Mouse (Mus musculus) intestine, embryonic 16.5 days (tissue): ENCODE results near the gene Wdr53. TPM values are rescaled to one million over a fixed set of nuclear protein-coding genes. Genes with fewer than 3 reads are reported as not detected.
A peak's percentile ranks its signal among the peaks of the same experiment; 100 is the strongest.
"Not testable (repeated sequence)": the region's sequence is repeated elsewhere in the genome, so short reads cannot be mapped to it uniquely, and the experiment has no call there.

ENCODE experiments used
- ATAC-seq: fragments of 200-750 bp; cut with Nextera tagmentation; 2 replicates; pipeline ENCODE4 v1.8.0; 2017; ENCODE audit warnings: moderate TSS enrichment, moderate library complexity
- H3K27ac ChIP-seq: fragments of 300-500 bp; sonication (generic); 2 replicates; pipeline ENCODE4 v1.5.1; 2014; ENCODE audit warnings: mild to moderate bottlenecking, low read length
- H3K27me3 ChIP-seq: fragments of 300-500 bp; sonication (generic); replicated peaks from 2 replicates; pipeline ENCODE4 v1.6.1; 2014; ENCODE audit warnings: low read length, control low read depth, mixed read lengths; ENCODE audit not compliant: control insufficient read depth, insufficient read depth
- H3K36me3 ChIP-seq: fragments of 300-500 bp; sonication (generic); 2 replicates; pipeline ENCODE4 v1.6.1; 2014; ENCODE audit warnings: low read length, control low read depth; ENCODE audit not compliant: control insufficient read depth, insufficient read depth
- H3K4me1 ChIP-seq: fragments of 300-500 bp; sonication (generic); 2 replicates; pipeline ENCODE4 v1.6.1; 2014; ENCODE audit warnings: low read length, control low read depth, mixed read lengths; ENCODE audit not compliant: control insufficient read depth, insufficient read depth
- H3K4me2 ChIP-seq: fragments of 300-500 bp; sonication (generic); 2 replicates; pipeline ENCODE4 v1.6.1; 2014; ENCODE audit warnings: low read depth, low read length, control low read depth
- H3K4me3 ChIP-seq: fragments of 300-500 bp; sonication (generic); 2 replicates; pipeline ENCODE4 v1.5.1; 2014; ENCODE audit warnings: mild to moderate bottlenecking, low read length
- H3K9ac ChIP-seq: fragments of 300-500 bp; sonication (generic); 2 replicates; pipeline ENCODE4 v1.6.1; 2014; ENCODE audit warnings: low read depth, low read length
- H3K9me3 ChIP-seq: fragments of 300-500 bp; sonication (generic); 2 replicates; pipeline ENCODE4 v1.6.1; 2016; ENCODE audit warnings: low read length, control low read depth; ENCODE audit not compliant: control insufficient read depth
- WGBS: fragments of 180-500 bp; shearing (Covaris S2); extraction: QIAGEN DNeasy Blood & Tissue Kit; methylation state at CpG from one replicate; pipeline ENCODE4 v1.1.7; 2014; 5-methylcytosine and 5-hydroxymethylcytosine counted together
- polyA plus RNA-seq: library from polyadenylated mRNA; unstranded; fragments of >200 nt; fragmentation: Nextera tagmentation; extraction: Ambion mirVana; gene quantifications from 2 replicates; pipeline ENCODE4 v1.2.1, GENCODE M21; 2015

Wdr53 gene
- polyA plus RNA-seq, 1 experiment from 2014 or later, result 17.6 TPM

GRCm38 (mm10) chr16:32275830-32276229 is 28.8 kb downstream of the Wdr53 start:
- no peak for ATAC-seq
- WGBS, result 77% methylated on average over 1 of the region's 1 CpGs
- 0 out of 2 replicates have a peak, but pooled peaks cover 7% of the 10 kb centered on the region for H3K9me3 ChIP-seq
- no peak overlapping the region for H3K4me2 ChIP-seq
- H3K36me3 ChIP-seq, result peaks cover 7% of the 10 kb centered on the region
- peaks cover 3% of the 10 kb centered on the region for H3K4me1 ChIP-seq
- H3K9ac ChIP-seq, result no peak overlapping the region
- no peak overlapping the region for H3K27ac ChIP-seq
- no peaks in the 10 kb centered on the region for H3K27me3 ChIP-seq
- no peak overlapping the region for H3K4me3 ChIP-seq

GRCm38 (mm10) chr16:32277308-32278256 is 30.6 kb downstream of the Wdr53 start, which contains the start of gene Rnf168:
Gene Rnf168 (plus strand): TSS chr16:32277459.
- Histone ChIP-seq H3K4me2 (peak within 1 kb of the TSS; percentile 70), H3K36me3 (peaks cover 7% of the 10 kb centered on the region), H3K27me3 (no peaks in the 10 kb centered on the region), H3K4me1 (peaks cover 3% of the 10 kb centered on the region), H3K9me3 (0 out of 2 replicates have a peak, but pooled peaks cover 7% of the 10 kb centered on the region), H3K4me3 (peak within 1 kb of the TSS; percentile 86), H3K27ac (peak within 1 kb of the TSS; percentile 98), H3K9ac (peak within 1 kb of the TSS; percentile 93)
- peak; percentile 98 for ATAC-seq
- 0% methylated on average over 75 of the region's 75 CpGs for WGBS

DNA sequence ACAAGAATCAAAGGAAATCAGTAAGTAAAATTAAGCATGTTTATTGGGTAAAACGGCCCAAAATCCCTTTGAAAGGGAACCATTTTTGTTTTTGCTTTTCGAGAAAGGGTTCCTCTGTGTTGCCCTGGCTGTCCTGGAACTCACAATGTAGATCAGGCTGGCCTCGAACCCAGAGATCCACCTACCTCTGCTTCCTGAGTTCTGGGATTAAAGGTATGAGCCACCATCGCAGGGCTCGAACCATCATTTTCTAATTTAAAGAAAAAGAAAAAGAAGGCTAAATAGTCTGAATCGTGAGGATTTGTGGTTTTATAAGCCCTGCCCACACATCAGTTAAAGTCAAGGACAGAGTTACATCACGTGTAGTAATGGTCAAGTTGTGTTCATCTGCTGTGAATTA is 31.4 kb downstream of the Wdr53 start:
- Histone ChIP-seq H3K27ac (peak overlapping the region; percentile 98; the same call in 1 of the 2 replicates), H3K36me3 (peaks cover 7% of the 10 kb centered on the region), H3K4me3 (peak overlapping the region; percentile 86), H3K4me1 (peaks cover 6% of the 10 kb centered on the region), H3K9ac (peak overlapping the region; percentile 93), H3K27me3 (no peaks in the 10 kb centered on the region), H3K4me2 (peak overlapping the region; percentile 70), H3K9me3 (0 out of 2 replicates have a peak, but pooled peaks cover 7% of the 10 kb centered on the region)
- whole genome bisulfite sequencing, result 50% methylated on average over 7 of the region's 7 CpGs
- no peak for ATAC-seq

GRCm38 (mm10) chr16:32280211-32280610 is 33.2 kb downstream of the Wdr53 start:
- peaks cover 7% of the 10 kb centered on the region for H3K36me3 ChIP-seq
- no peak overlapping the region for H3K9ac ChIP-seq
- 0 out of 2 replicates have a peak, but pooled peaks cover 7% of the 10 kb centered on the region for H3K9me3 ChIP-seq
- H3K4me2 ChIP-seq, result no peak overlapping the region
- peaks cover 12% of the 10 kb centered on the region for H3K4me1 ChIP-seq
- 94% methylated on average over 8 of the region's 8 CpGs for WGBS
- no peaks in the 10 kb centered on the region for H3K27me3 ChIP-seq
- no peak for ATAC-seq
- H3K27ac ChIP-seq, result no peak overlapping the region
- H3K4me3 ChIP-seq, result no peak overlapping the region

DNA sequence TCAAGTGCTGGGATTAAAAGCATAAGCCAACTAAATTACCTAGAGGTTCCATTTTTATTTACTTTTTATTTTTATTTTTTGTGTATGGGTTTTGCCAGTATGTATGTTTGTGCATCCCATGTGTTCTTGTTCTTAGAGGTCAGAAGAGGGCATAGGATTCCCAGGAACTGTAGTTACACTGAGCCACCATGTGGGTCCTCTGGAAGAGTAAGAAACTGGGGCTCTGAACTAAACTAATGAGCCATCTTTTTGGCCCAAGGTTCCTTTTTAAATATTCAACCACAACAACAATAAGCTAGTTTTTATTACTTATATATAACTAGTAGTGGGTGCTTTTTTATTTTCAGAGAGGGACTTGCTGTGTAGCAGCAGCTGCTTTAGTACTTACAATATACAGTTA is 35.6 kb downstream of the Wdr53 start:
- H3K27ac ChIP-seq, result no peak overlapping the region
- H3K4me1 ChIP-seq, result peaks cover 12% of the 10 kb centered on the region
- H3K4me2 ChIP-seq, result no peak overlapping the region
- no peak overlapping the region for H3K9ac ChIP-seq
- H3K9me3 ChIP-seq, result 0 out of 2 replicates have a peak, but pooled peaks cover 7% of the 10 kb centered on the region
- no peak for ATAC-seq
- H3K27me3 ChIP-seq, result no peaks in the 10 kb centered on the region
- H3K4me3 ChIP-seq, result no peak overlapping the region
- peaks cover 10% of the 10 kb centered on the region for H3K36me3 ChIP-seq

GRCm38 (mm10) chr16:32291821-32292220 is 44.8 kb downstream of the Wdr53 start:
- Histone ChIP-seq H3K4me2 (no peak overlapping the region), H3K9ac (no peak overlapping the region), H3K36me3 (peaks cover 9% of the 10 kb centered on the region), H3K9me3 (no peaks in the 10 kb centered on the region), H3K4me3 (no peak overlapping the region), H3K4me1 (no peaks in the 10 kb centered on the region), H3K27ac (no peak overlapping the region), H3K27me3 (no peaks in the 10 kb centered on the region)
- 94% methylated on average over 4 of the region's 4 CpGs for WGBS
- ATAC-seq, result no peak

DNA sequence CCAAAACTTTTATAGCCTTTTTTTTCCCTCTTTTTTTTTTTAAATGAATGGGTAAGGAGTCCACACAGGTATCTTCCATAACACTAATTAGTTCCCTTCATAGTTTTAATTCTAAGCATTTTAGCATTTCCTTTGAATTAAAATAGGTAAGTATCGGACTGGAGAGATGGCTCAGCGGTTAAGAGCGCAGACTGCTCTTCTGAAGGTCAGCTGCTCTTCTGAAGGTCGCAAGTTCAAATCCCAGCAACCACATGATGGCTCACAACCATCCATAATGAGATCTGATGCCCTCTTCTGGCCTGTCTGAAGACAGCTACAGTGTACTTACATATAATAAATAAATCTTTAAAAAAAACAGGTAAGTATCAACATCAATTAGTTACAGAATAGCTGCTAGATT is 52.6 kb downstream of the Wdr53 start:
- H3K9ac ChIP-seq, H3K4me3 ChIP-seq, H3K4me2 ChIP-seq, H3K27ac ChIP-seq, H3K27me3 ChIP-seq, H3K36me3 ChIP-seq, ATAC-seq, H3K9me3 ChIP-seq, H3K4me1 ChIP-seq: not testable (repeated sequence)
- 95% methylated on average over 4 of the region's 4 CpGs for WGBS

- H3K27me3 ChIP-seq, result no peaks in the 10 kb centered on the region
These were observed 56.0 kb downstream of the Wdr53 start for GRCm38 (mm10) chr16:32303046-32303445.

GRCm38 (mm10) chr16:32303886-32304285 is 56.9 kb downstream of the Wdr53 start:
- Histone ChIP-seq H3K27me3 (no peaks in the 10 kb centered on the region), H3K4me2 (no peak overlapping the region), H3K36me3 (no peaks in the 10 kb centered on the region), H3K27ac (no peak overlapping the region), H3K4me1 (no peaks in the 10 kb centered on the region), H3K4me3 (no peak overlapping the region), H3K9me3 (no peaks in the 10 kb centered on the region), H3K9ac (no peak overlapping the region)
- WGBS, result 97% methylated on average over 7 of the region's 7 CpGs
- no peak for ATAC-seq

More at GRCm38 (mm10) chr16:32303046-32303445, 56.0 kb downstream of the Wdr53 start:
- Histone ChIP-seq H3K4me2 (no peak overlapping the region), H3K9ac (no peak overlapping the region), H3K4me1 (no peaks in the 10 kb centered on the region), H3K9me3 (no peaks in the 10 kb centered on the region), H3K27ac (no peak overlapping the region), H3K4me3 (no peak overlapping the region), H3K36me3 (no peaks in the 10 kb centered on the region)
- no peak for ATAC-seq
- 52% methylated on average over 1 of the region's 1 CpGs for WGBS
